Mouse (Mus musculus) G1E (cell line): ENCODE results near the gene Ccna1.

ENCODE experiments used
- CTCF ChIP-seq: IDR thresholded peaks from 2 replicates; pipeline ENCODE4 v1.5.1; 2012; ENCODE audit warnings: low read depth, low read length, inconsistent platforms, mixed read lengths
- GATA1 ChIP-seq: IDR thresholded peaks from 2 replicates; pipeline ENCODE4 v1.6.1; 2012; ENCODE audit warnings: borderline replicate concordance, low read length, inconsistent platforms, mixed read lengths
- GATA2 ChIP-seq: IDR thresholded peaks from 2 replicates; pipeline ENCODE4 v1.6.1; 2012; ENCODE audit warnings: low read depth, low read length, inconsistent platforms, borderline replicate concordance
- POLR2AphosphoS5 ChIP-seq: IDR thresholded peaks from 2 replicates; pipeline ENCODE4 v1.6.1; 2012; ENCODE audit warnings: low read depth, low read length, inconsistent platforms; ENCODE audit not compliant: insufficient replicate concordance
- TAL1 ChIP-seq: conservative IDR thresholded peaks from 2 replicates; pipeline ENCODE4 v1.6.1; 2012; ENCODE audit warnings: low read depth, low read length, inconsistent platforms, mixed read lengths

GRCm38 (mm10) chr3:55064396-55064795 is 9.1 kb upstream of the Ccna1 start:
- TF ChIP-seq CTCF (peak; percentile 29; the same call in 1 of the 2 replicates), GATA1 (no peak), TAL1 (no peak), POLR2AphosphoS5 (no peak), GATA2 (no peak)
